Mouse (Mus musculus): ENCODE measurements around the gene Clock. TPM values are rescaled to one million over a fixed set of nuclear protein-coding genes. Genes with fewer than 3 reads are reported as not detected.

Clock gene
- polyA plus RNA-seq (2016; fragmentation: Nextera tagmentation; extraction: Ambion mirVana) = 10.9 and 12.1 TPM in 2 replicates

DNA sequence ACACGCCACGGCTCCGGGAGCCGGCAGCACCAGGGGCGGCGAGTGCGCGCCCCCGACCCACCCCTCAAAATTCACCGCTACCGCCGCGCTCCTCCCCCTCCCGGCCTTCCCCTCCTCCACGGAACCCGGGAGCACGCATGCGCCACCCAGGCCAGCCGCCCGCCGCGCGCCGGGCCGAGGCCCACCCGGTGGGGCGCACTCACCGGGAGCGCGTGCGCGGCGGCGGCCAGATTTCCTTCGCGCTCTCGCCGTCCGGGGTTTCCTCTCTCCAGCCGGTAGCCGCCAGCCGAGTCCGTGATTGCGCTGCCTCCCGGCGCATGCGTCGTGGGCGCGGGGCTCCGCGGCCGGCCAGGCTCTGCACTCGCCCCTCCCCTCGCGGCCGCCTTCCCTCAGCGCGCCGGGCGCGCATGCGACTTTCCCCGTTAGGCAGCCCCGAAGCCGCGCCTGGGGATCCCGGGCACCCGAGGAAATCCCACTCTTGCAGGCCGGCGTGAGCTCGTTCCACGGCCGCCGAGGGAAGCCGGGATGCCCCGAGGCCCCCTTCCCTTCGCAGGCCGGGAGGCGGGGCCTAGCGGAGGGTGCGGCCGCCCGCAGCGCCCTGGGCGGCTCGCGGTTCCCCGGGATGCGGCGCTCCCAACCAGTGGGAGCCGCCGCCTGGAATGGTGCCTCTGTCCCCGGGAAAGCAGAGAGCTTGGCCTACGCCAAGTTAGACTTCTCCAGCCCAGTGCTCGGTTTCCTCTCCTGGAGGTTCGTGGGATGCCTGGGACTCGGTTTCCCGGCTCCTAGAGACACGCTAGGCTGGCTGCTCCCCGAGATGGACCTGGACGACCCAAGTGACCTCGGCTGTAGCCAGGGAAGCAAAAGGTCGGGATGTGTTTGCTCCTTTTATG, at the start of gene Clock:
Gene Clock (minus strand): TSS at position 341 of the 890 bp plus-strand sequence.
- under 1% methylated on average over 99 of the region's 104 CpGs for WGBS
- no peaks in the 10 kb centered on the region for H3K36me3 ChIP-seq
- peak within 1 kb of the TSS; percentile 96 for H3K27ac ChIP-seq (replicated peaks)
- H3K9me3 ChIP-seq (replicated peaks) = no peaks in the 10 kb centered on the region
- DNase-seq (ENCODE audit: low spot score) = peak; percentile 90
- H3K4me1 ChIP-seq = peaks cover 31% of the 10 kb centered on the region
- no peaks in the 10 kb centered on the region for H3K27me3 ChIP-seq (ENCODE audit: low read depth, poor library complexity, severe bottlenecking)
- H3K4me3 ChIP-seq = peak within 1 kb of the TSS; percentile 94

DNA sequence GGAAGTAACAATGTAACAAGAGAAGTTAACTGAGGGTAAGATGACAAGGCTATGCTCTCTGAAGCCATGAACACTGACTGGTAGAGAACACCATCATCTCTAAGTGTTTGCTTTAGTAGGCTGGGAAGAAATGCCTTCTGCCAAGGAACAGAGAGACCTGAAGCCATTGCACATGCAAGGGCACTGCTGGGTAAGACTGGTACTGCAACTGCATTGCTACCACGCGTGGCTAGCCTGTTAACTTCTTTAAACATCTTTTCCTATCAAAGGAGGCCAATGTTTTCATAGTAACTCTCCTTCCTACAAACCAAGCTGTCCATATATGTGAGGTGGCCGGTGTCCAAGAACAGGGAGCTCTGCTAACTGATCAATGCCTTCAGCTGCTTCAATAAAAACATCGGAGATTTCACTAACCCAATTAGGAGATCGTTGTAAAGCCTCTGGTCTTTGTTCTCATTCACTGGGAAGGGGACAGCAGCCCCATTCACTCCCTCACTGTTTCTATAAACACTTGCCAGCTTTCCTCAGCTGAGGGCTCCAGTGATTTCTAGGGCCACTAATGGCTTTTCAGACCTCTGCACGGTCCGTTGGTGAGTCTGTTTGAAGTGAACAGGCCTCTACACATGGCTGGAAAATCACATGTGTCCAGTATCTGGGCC, 47.5 kb upstream of the Clock start:
- WGBS = 51% methylated on average over 7 of the region's 7 CpGs
- DNase-seq (ENCODE audit: low spot score) = no peak
- H3K9me3 ChIP-seq (replicated peaks) = no peaks in the 10 kb centered on the region

DNA sequence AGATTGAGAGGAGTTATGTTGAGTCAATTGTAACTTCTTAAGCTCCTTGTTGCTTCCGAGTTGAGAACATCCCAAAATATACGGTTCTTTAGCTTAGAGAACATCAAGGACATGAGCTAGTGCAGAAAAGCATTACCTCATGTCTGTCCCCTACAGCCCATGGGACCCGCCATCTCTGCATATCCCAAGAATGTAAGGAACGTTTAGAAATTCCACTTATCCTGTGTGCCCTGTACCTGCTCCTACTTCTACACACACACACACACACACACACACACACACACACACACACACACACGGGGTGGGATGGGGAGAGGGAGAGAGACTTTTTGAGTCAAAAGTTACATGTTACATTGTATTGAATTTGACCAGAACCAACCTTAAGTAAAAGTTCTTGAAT, 46.9 kb upstream of the Clock start:
- H3K27me3 ChIP-seq (ENCODE audit: low read depth, poor library complexity, severe bottlenecking) = no peaks in the 10 kb centered on the region
- no peaks in the 10 kb centered on the region for H3K36me3 ChIP-seq
- H3K9me3 ChIP-seq (replicated peaks) = no peaks in the 10 kb centered on the region
- H3K27ac ChIP-seq (replicated peaks) = no peak overlapping the region
- H3K4me3 ChIP-seq = no peak overlapping the region
- DNase-seq (ENCODE audit: low spot score) = no peak
- H3K4me1 ChIP-seq = peaks cover 6% of the 10 kb centered on the region
- 80% methylated on average over 5 of the region's 5 CpGs for WGBS

More for the DNA sequence above, 47.5 kb upstream of the Clock start:
- Histone ChIP-seq H3K27me3 (ENCODE audit: low read depth, poor library complexity, severe bottlenecking) (no peaks in the 10 kb centered on the region), H3K4me3 (no peak overlapping the region), H3K4me1 (peaks cover 6% of the 10 kb centered on the region), H3K36me3 (no peaks in the 10 kb centered on the region), H3K27ac (replicated peaks) (no peak overlapping the region)

DNA sequence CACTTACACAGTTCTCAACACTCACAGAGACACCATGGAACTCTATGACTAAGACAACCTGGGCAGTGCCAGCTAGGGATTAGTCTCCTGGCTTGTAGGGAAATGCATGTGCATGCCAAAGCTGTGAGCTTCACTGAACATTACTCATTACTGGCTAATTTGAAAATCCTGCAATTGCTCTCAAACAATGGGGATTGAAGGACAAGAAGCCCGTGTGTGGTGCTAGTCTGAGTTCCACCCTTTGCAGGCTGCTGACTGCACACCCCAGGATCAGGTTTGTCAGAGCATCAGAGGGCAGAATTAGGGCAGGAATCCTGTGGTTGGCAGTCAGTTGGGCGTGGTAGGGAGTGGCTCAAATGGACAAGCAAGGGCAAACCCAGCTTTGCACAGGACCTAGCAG, 41.5 kb upstream of the Clock start:
- Histone ChIP-seq H3K27me3 (ENCODE audit: low read depth, poor library complexity, severe bottlenecking) (no peaks in the 10 kb centered on the region), H3K27ac (replicated peaks) (no peak overlapping the region), H3K9me3 (replicated peaks) (no peaks in the 10 kb centered on the region), H3K36me3 (no peaks in the 10 kb centered on the region), H3K4me3 (no peak overlapping the region), H3K4me1 (no peaks in the 10 kb centered on the region)
- DNase-seq (ENCODE audit: low spot score) = no peak
- WGBS = 63% methylated on average over 2 of the region's 2 CpGs

DNA sequence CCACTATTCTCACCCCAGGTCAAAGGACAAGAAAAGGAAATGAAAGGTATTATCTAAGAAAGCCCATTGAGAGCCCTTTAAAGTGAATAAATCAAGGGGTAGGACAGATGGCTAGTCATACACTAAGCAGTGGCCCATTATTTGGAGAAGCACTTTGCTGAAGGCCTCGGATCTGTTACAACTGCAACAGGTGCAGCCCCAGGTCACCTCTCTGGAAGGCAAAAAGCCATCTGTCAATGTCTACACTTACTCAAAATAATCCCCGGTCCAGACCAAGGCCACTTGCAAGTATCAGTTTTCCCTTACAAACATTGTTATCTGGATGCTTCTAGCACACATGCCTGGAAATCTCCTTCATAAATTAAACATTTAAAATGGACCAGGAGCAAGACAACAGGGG, 36.3 kb upstream of the Clock start:
- H3K27ac ChIP-seq (replicated peaks) = no peak overlapping the region
- DNase-seq (ENCODE audit: low spot score) = no peak
- no peaks in the 10 kb centered on the region for H3K4me1 ChIP-seq
- WGBS = 77% methylated on average over 2 of the region's 2 CpGs
- H3K27me3 ChIP-seq (ENCODE audit: low read depth, poor library complexity, severe bottlenecking) = no peaks in the 10 kb centered on the region
- H3K4me3 ChIP-seq = no peak overlapping the region
- no peaks in the 10 kb centered on the region for H3K36me3 ChIP-seq
- no peaks in the 10 kb centered on the region for H3K9me3 ChIP-seq (replicated peaks)

DNA sequence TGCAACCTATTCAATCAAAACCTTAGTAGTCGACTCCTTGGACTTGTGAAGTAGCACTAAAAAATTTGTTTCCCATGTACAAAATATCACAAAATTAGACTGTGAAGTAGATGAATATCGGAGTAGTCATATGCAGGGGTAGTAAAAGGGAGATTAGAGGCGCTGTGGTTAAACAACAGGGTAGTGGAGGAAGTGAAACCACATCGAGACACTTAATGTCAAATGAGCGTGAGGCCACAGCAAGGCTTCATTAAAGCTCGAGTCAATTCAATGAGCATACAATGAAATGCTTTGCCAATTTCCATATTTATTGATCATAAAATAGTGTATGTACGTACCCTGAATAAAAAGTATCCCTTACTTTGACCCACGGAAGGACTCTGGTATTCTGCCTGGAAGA, 32.5 kb upstream of the Clock start:
- Histone ChIP-seq H3K27ac (replicated peaks) (no peak overlapping the region), H3K4me3 (no peak overlapping the region), H3K9me3 (replicated peaks) (no peaks in the 10 kb centered on the region), H3K36me3 (no peaks in the 10 kb centered on the region), H3K4me1 (peaks cover 7% of the 10 kb centered on the region), H3K27me3 (ENCODE audit: low read depth, poor library complexity, severe bottlenecking) (no peaks in the 10 kb centered on the region)
- WGBS = 92% methylated on average over 8 of the region's 8 CpGs
- no peak for DNase-seq (ENCODE audit: low spot score)

DNA sequence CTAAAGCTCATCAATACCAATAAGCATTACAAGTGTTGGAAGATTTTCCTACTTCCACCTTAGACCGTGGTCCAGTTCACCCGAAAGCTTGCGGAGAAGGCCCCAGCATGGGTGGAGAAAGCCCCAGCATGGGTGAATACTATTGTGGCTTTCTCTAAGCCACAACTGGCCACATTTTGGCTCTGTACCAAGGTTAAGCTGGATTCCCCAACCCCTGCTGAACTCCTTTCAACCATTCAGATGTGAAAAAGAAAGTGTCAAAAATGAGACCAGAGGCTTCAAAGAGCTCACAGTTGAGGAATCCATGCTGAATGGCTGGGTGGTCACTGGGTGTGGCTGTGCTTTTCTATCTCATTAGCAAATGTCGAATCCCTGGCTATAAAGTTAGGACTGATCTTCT, 29.2 kb upstream of the Clock start:
- Histone ChIP-seq H3K36me3 (no peaks in the 10 kb centered on the region), H3K4me1 (peaks cover 7% of the 10 kb centered on the region), H3K27ac (replicated peaks) (no peak overlapping the region), H3K4me3 (no peak overlapping the region), H3K9me3 (replicated peaks) (no peaks in the 10 kb centered on the region), H3K27me3 (ENCODE audit: low read depth, poor library complexity, severe bottlenecking) (no peaks in the 10 kb centered on the region)
- no peak for DNase-seq (ENCODE audit: low spot score)
- WGBS = 57% methylated on average over 4 of the region's 4 CpGs

DNA sequence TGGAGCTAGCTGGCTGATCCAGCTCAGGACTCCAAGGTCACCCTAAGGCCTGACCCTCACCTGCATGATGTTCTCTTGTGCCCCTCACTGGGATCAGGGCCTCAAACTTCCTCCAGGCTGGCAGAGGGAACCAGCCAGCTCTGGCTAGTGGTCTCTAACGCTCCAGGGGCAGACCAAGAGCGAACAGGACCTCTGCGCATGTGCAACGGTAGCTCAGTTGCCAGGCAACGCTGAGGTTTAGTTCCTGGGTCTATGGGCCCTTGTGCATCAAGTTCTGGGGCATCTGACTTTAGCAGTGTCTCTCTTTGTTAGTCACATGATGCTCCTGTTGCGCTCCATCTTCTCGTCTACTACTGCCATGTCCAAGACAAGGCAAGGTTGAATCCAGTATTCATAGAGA, 26.4 kb upstream of the Clock start, which contains the start of gene Pdcl2:
Gene Pdcl2 (minus strand): TSS at position 204 of the 400 bp plus-strand sequence.
- WGBS = 92% methylated on average over 7 of the region's 7 CpGs
- H3K4me3 ChIP-seq = no peak within 1 kb of the TSS
- H3K27ac ChIP-seq (replicated peaks) = no peak within 1 kb of the TSS
- peaks cover 7% of the 10 kb centered on the region for H3K4me1 ChIP-seq
- no peak for DNase-seq (ENCODE audit: low spot score)
- no peaks in the 10 kb centered on the region for H3K9me3 ChIP-seq (replicated peaks)
- H3K36me3 ChIP-seq = no peaks in the 10 kb centered on the region
- H3K27me3 ChIP-seq (ENCODE audit: low read depth, poor library complexity, severe bottlenecking) = no peaks in the 10 kb centered on the region

DNA sequence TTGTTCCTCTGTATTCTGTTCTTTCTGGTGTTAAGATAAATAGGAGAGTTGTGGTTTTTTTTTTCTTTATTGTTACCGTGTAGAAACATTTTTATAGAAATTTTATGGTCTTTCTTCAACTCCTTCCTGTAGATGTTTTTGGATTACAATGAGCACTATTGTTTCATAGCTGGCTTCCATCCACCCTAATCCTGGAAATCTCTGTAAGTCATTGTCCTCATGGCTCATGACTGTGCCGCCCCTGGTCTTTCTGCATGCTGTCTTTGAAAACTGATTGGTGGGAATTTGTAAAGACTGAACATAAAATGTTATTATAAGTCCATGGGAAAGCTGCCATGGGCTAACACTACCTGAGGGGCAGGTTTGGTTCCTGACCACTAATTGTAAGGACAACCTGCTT, 22.7 kb upstream of the Clock start:
- H3K4me3 ChIP-seq = no peak overlapping the region
- DNase-seq (ENCODE audit: low spot score) = no peak
- H3K4me1 ChIP-seq = peaks cover under 1% of the 10 kb centered on the region; the same call in 1 of the 2 replicates
- no peaks in the 10 kb centered on the region for H3K9me3 ChIP-seq (replicated peaks)
- H3K27ac ChIP-seq (replicated peaks) = no peak overlapping the region
- no peaks in the 10 kb centered on the region for H3K36me3 ChIP-seq
- no peaks in the 10 kb centered on the region for H3K27me3 ChIP-seq (ENCODE audit: low read depth, poor library complexity, severe bottlenecking)
- 85% methylated on average over 2 of the region's 2 CpGs for WGBS

DNA sequence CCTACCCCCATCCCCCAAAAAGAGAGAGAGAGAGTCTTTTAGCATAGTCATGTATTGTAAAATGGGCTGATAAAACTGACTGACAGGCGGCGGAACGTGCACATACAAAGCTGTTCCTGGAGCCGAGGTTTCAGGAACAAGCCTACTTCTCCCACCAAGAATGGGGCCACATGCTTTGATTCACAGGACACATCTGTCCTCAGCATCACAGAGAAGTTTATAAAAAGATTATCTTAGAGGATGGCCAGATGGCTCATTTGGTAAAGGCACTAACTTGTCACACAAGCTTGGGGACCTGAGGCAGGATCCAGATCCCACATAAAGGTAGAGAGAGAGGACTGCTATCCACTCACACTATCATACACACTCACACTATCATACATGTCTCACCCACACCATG, 20.5 kb upstream of the Clock start:
- H3K36me3 ChIP-seq = no peaks in the 10 kb centered on the region
- no peak for DNase-seq (ENCODE audit: low spot score)
- peaks cover 14% of the 10 kb centered on the region for H3K4me1 ChIP-seq
- 93% methylated on average over 4 of the region's 4 CpGs for WGBS
- no peak overlapping the region for H3K4me3 ChIP-seq
- no peaks in the 10 kb centered on the region for H3K9me3 ChIP-seq (replicated peaks)
- no peaks in the 10 kb centered on the region for H3K27me3 ChIP-seq (ENCODE audit: low read depth, poor library complexity, severe bottlenecking)
- no peak overlapping the region for H3K27ac ChIP-seq (replicated peaks)

DNA sequence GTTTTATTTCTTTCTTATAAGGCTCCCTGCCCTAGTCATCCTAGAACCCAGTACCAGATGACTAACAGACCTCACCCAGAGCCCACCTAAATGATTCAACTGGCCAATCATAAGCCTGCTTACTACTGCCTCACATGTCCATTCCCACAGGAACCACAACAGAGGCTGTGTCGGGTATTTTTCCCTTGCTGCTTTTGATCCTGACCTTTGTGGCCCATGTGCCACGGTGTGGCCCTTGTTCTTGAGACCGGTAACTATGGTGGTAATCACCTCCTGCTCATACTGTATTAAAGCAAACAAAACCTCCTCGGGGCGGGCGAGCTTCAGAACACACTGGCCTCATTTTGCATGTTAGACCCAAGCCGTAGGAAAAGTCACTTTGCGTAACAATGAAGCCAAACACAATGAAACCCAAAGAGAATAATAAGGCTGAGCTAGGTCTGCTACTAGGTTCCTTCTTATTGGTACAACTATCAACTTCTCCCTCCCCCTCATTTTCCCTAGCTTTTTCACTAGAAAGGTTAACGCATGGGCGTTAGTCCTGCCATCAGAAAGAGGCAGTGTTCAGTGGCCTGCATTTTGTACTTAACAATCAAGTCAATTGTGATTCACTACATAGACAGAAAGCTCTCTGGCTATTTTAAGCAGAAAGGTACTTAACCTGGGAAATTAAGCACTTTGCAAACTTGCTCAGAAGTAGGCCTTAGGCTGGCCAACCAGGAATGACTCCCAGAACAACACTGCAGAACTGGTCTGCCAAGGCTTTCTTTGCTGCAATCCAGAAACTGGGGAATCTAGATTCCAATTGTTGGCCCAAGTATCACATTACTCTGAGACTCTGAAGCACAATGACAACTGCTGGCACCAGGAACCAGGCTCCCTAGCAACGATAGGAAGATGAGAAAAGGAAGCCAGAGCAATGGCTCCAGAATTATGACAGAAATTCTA, 16.9 kb upstream of the Clock start:
- 26% methylated on average over 11 of the region's 11 CpGs for WGBS
- no peak overlapping the region for H3K4me3 ChIP-seq
- H3K4me1 ChIP-seq = peaks cover 14% of the 10 kb centered on the region
- H3K9me3 ChIP-seq (replicated peaks) = no peaks in the 10 kb centered on the region
- H3K36me3 ChIP-seq = no peaks in the 10 kb centered on the region
- H3K27ac ChIP-seq (replicated peaks) = peak overlapping the region; percentile 33; the same call in 1 of the 2 replicates
- DNase-seq (ENCODE audit: low spot score) = peak; percentile 23
- H3K27me3 ChIP-seq (ENCODE audit: low read depth, poor library complexity, severe bottlenecking) = no peaks in the 10 kb centered on the region

DNA sequence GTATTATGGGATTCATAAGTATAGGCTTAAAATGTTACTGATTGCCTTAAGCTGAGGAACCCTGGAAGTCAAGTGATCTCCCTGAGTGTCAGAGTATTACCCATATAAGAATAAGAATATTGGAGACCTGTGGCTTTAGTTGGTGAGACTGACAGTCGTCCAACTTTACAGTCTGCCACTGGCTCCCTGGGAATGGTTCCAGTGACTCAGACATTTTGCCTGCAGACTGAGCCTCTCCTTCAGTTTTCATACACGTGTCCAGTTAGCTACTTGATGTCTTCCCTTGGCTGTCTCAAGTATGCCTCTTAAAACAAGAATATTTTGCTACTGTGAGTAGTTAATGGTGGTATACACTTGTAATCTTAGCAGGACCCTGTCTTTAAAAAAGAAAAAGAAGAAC, 3.6 kb upstream of the Clock start:
- H3K27me3 ChIP-seq (ENCODE audit: low read depth, poor library complexity, severe bottlenecking) = no peaks in the 10 kb centered on the region
- H3K27ac ChIP-seq (replicated peaks) = no peak overlapping the region
- 74% methylated on average over 2 of the region's 2 CpGs for WGBS
- H3K4me3 ChIP-seq = no peak overlapping the region
- H3K36me3 ChIP-seq = no peaks in the 10 kb centered on the region
- H3K4me1 ChIP-seq = peaks cover 16% of the 10 kb centered on the region
- DNase-seq (ENCODE audit: low spot score) = no peak
- no peaks in the 10 kb centered on the region for H3K9me3 ChIP-seq (replicated peaks)
